Mouse (Mus musculus): ENCODE results near the gene Lrrc74a.
A peak's percentile ranks its signal among the peaks of the same experiment; 100 is the strongest.

The Lrrc74a gene

GRCm38 (mm10) chr12:86716962-86717361, 17.2 kb upstream of the Lrrc74a start:
- DNase-seq (ENCODE audit: low read depth in 1 of 2, low spot score in 2 of 2): no peak

- DNase-seq (ENCODE audit: low read depth in 1 of 2, low spot score in 2 of 2): no peak
Observed at GRCm38 (mm10) chr12:86719961-86720639, 14.1 kb upstream of the Lrrc74a start.

DNA sequence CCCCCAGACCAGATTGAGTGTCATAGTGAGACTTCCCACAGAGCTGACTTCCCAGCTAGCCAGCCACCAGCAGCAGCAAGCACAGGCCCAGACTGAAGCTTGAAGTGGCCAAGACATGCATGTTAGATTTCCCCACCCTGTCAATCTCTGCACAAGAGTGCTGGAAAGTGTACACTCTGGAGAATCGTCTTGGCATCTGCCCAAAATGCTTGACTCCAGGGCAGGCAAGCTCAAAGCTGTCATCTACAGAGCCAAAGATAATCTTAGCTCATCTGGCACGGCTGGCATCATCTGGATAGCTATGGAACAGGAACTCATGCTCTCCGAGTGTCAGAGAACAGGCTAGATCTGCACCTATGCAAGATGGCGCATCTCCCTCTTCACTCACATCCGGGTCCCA, 12.7 kb upstream of the Lrrc74a start:
- no peak for DNase-seq (ENCODE audit: low read depth in 1 of 2, low spot score in 2 of 2)

GRCm38 (mm10) chr12:86724300-86724699, 9.9 kb upstream of the Lrrc74a start:
- DNase-seq (ENCODE audit: low read depth in 1 of 2, low spot score in 2 of 2): no peak

DNA sequence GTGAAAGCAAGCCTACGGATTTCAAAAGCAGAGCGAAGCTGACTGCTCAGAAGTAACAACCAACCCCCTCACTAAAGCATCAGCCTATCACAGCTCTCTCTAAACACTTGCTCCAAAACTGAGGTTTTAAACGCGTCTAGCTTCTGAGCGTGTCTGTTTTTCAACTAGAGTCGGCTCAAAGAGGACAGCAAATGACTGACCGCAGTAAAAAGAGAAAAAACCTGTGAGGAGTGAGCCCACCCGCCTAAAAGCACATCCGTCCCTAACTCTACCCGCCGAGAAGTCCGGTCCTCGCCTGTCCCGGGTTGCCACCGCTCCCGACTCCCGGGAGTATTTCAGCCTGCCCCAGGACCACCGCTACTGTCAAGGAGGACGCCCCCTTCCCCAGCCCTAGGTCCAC, 8.5 kb upstream of the Lrrc74a start:
- DNase-seq (ENCODE audit: low read depth in 1 of 2, low spot score in 2 of 2): no peak

GRCm38 (mm10) chr12:86726120-86726640, 8.0 kb upstream of the Lrrc74a start, which contains the start of gene Angel1:
Angel1 (minus strand) TSS chr12:86726460.
- peak; percentile 69 to 92 for DNase-seq (ENCODE audit: low read depth in 1 of 2, low spot score in 2 of 2)

DNA sequence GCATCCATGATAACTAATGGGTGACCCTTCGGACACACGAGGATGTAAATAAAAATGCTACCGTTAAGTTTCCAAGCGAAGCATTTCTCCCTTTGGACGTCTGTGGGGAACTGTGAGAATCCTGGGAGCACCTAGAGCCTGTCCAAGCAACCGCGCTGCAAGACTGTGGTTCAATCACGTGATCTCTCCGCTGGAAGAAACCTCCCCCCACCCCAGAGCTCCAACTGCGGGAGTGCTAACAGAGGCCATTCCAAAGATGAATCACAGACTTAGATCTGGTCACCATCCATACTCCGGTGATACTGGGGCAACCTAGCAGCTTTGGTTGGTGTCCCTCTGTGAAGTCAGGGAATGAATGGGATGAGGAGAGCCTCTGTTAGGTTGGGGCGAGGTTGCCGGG, 26.9 kb downstream of the Lrrc74a start:
- DNase-seq (ENCODE audit: low read depth in 1 of 2, low spot score in 2 of 2): no peak

DNA sequence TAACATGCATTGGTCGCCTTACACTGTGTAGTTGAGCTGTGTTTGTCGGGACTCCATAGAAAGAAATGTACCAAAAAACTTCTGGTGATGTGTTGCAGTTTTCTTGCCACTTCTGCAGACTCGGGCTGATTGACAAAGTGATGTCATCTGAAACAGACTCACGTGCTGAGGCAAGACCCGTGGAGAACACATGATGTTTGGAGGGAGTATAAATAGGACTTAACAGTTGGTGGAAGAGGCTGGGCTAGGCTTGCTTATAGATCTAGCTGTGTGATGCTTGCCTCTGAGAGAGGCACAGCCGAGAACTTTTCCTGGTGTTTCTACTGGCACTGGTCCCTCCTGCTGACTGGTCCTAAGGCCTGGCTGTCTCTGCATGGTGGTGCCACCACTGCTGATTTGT, 29.9 kb downstream of the Lrrc74a start:
- no peak for DNase-seq (ENCODE audit: low read depth in 1 of 2, low spot score in 2 of 2)

- DNase-seq (ENCODE audit: low read depth in 1 of 2, low spot score in 2 of 2): no peak
Observed at GRCm38 (mm10) chr12:86766467-86766866, 32.3 kb downstream of the Lrrc74a start.

- DNase-seq (ENCODE audit: low read depth in 1 of 2, low spot score in 2 of 2): no peak
Observed at GRCm38 (mm10) chr12:86767868-86768631, 33.9 kb downstream of the Lrrc74a start.

GRCm38 (mm10) chr12:86768986-86769580, 34.9 kb downstream of the Lrrc74a start:
- DNase-seq (ENCODE audit: low read depth in 1 of 2, low spot score in 2 of 2): peak; percentile 30 to 67

GRCm38 (mm10) chr12:86769819-86770218, 35.6 kb downstream of the Lrrc74a start:
- no peak for DNase-seq (ENCODE audit: low read depth in 1 of 2, low spot score in 2 of 2)

DNA sequence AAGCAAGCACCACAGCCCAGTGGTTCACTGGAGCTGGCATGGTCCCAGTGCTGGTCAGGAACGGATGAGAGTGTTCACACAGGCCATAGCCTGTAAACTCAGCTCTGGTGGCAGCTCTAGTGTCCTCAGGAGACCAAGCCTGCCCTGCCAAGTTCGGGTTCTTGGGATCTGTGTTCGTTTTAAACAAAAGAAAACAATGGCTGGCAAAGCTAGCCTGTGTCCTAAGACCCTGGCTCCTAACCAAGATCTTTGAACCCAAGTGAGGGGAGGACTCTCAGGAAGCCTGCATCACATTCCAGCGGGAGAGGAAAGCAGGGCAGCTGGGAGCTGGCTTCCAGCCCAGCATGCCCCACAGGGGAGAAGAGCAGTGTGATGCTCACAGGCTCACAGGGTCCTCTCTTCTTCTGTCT, 36.1 kb downstream of the Lrrc74a start:
- DNase-seq (ENCODE audit: low read depth in 1 of 2, low spot score in 2 of 2): no peak

- no peak for DNase-seq (ENCODE audit: low read depth in 1 of 2, low spot score in 2 of 2)
Observed at GRCm38 (mm10) chr12:86770927-86771326, 36.8 kb downstream of the Lrrc74a start.

GRCm38 (mm10) chr12:86771823-86772427, 37.8 kb downstream of the Lrrc74a start:
- DNase-seq (ENCODE audit: low read depth in 1 of 2, low spot score in 2 of 2): peak; percentile 52 to 68

- no peak for DNase-seq (ENCODE audit: low read depth in 1 of 2, low spot score in 2 of 2)
Observed at GRCm38 (mm10) chr12:86772551-86772950, 38.4 kb downstream of the Lrrc74a start.

DNA sequence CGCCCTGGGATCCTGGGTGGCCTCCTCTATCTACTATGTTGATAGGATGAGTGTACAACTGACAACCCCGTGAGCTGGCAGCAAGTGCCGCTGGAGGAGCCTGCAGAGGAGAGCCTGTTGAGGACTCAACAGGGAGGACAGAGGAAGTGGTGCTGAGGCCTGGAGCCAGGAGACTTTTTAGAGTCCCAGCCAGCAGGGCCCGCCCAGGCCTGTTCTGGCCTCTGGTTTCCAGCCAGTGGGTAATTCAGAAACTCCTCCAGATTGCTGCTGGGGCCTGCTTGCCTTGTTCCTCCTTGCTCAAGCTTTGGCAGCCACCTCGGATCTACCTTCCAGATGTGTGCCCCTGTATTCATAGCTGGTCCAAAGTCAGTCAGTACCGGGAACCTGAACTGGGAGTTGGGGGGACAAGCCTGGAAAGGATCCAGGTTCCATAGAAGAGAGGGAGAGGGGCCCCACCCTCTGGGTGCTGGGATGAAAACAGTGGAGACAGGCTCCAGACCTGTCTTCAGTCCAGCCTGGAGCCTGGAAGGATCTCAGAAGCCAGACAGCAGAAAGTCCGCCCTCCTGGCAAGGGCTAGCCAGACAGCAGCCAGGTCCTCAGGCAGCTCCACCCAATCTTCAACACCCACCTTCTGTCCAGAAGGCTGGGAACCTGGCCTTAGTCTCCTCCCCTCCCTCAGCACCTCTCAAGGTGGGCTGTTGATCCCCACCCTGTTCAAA, 41.6 kb downstream of the Lrrc74a start:
- no peak for DNase-seq (ENCODE audit: low read depth in 1 of 2, low spot score in 2 of 2)

DNA sequence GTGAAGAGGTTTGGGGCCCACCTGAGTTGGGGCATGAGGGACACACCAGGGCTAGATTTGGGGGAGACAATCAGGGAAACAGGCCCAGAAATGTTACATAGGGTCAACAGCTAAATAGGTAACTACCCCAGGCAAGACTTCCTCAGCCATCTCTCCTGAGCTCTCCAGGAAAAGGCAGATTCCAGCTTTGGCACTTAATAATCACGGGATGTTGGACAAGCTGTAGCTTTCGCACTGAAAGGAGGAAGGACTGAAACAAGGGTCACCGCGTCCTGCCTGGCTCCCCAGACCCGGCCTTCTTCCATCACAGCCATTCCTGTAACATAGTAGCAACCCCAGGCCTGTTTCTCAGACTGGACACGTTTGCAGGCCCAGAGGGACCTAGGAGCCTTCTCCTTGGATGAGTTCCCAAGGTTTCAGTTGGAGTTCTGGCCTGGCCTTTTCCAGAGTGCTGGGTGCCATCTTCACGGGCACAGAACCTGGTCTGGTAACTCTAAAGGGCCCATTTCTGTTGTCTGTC, 42.2 kb downstream of the Lrrc74a start:
- DNase-seq (ENCODE audit: low read depth in 1 of 2, low spot score in 2 of 2): no peak

DNA sequence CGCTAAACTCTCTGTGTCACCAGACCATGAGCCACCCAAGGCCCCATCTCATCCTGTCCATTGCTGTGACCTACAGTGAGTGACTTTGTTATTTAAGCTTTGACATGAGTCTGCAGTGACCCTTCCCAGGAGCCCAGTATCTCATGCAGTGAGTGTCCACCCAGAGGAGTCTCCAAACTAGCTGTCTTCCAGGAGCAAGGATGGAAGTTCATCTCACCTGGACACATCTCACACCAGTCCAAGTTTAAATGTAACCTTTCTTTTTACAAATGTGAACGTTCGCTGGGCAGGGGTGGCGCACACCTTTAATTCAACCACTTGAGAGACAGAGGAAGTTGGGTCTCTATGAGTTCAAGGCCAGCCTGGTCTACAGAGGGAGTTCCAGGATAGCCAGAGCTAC, 44.4 kb downstream of the Lrrc74a start:
- no peak for DNase-seq (ENCODE audit: low read depth in 1 of 2, low spot score in 2 of 2)

GRCm38 (mm10) chr12:86779206-86779989, 45.2 kb downstream of the Lrrc74a start:
- no peak for DNase-seq (ENCODE audit: low read depth in 1 of 2, low spot score in 2 of 2)

Measured in monocyte, adult 2 months (primary cell).